Mouse (Mus musculus) megakaryocyte, embryonic 14.5 days (primary cell): ENCODE results near the gene Olfr619. TPM values are rescaled to one million over a fixed set of nuclear protein-coding genes. Genes with fewer than 3 reads are reported as not detected.

Experiments used
- H3K27me3 ChIP-seq: replicated peaks from 2 replicates; pipeline ENCODE3; 2012; ENCODE audit warnings: inconsistent platforms
- H3K36me3 ChIP-seq: replicated peaks from 2 replicates; pipeline ENCODE3; 2012; ENCODE audit warnings: low read length, inconsistent platforms, mixed read lengths
- H3K4me1 ChIP-seq: 2 replicates; pipeline ENCODE4 v1.6.1; 2012; ENCODE audit warnings: inconsistent platforms
- H3K4me3 ChIP-seq: replicated peaks from 2 replicates; pipeline ENCODE3; 2012; ENCODE audit warnings: moderate library complexity, mild to moderate bottlenecking, inconsistent platforms
- H3K9me3 ChIP-seq: 2 replicates; pipeline ENCODE4 v1.6.1; 2012; ENCODE audit warnings: inconsistent platforms
- FLI1 ChIP-seq: IDR thresholded peaks from 2 replicates; pipeline ENCODE4 v1.6.1; 2012; ENCODE audit warnings: low read length, inconsistent platforms, mixed read lengths
- GATA1 ChIP-seq: IDR thresholded peaks from 3 replicates; pipeline ENCODE4 v1.6.1; 2012; ENCODE audit warnings: mixed read lengths, low read length, inconsistent platforms, borderline replicate concordance
- polyA plus RNA-seq: library from polyadenylated mRNA; stranded (reverse); fragments of >175 nt; gene quantifications from 2 replicates; pipeline ENCODE4 v1.2.3, GENCODE M21; 2012; ENCODE audit warnings: low replicate concordance; ENCODE audit not compliant: insufficient read depth

The Olfr619 gene
- not detected in 2 replicates for polyA plus RNA-seq

DNA sequence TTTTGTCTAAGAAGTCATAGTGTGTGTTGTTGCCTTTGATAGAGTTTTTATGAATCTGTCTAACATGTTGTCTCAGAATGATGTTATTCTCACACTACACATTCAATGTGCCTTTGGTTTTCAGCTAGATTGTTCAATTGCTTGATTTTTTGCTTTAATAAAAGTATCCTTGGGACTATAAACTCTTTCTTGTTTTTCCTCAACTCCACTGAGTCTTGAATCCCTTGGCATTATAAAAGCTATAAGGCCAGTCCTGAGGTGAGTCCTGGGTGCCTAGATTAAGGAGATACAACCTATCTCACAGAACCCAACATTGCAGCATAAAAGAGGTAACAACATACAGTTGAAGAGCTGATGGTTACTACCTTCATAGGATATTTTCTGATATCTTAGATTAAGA is at the start of gene Olfr619:
Olfr619 (plus strand) TSS at position 301 of the 400 bp plus-strand sequence.
- Histone ChIP-seq H3K27me3 (no peaks in the 10 kb centered on the region), H3K36me3 (no peaks in the 10 kb centered on the region), H3K4me1 (no peaks in the 10 kb centered on the region), H3K4me3 (no peak within 1 kb of the TSS), H3K9me3 (no peaks in the 10 kb centered on the region)
- TF ChIP-seq FLI1 (no peak), GATA1 (no peak)

DNA sequence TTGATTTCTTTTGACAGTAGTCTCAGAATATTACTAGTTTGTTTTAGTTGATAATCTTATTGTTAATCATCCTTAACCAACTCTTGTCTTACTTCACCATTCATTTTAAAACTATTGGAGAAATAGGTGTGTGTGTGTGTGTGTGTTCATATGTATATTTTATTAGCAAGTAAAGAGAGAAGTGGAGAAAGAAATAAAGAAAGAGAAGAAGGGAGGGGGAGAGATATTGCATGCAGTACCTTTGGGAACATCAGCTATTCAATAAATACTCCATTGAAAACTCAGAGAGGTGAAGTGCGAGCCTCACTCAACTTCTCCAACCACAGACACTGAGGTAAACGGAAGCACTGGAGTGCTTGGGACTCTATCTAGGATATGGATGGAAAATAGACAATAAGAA is 44.6 kb upstream of the Olfr619 start, which contains the start of gene Olfr615:
Olfr615 (plus strand) TSS at position 301 of the 400 bp plus-strand sequence.
- TF ChIP-seq GATA1 (no peak), FLI1 (no peak)
- no peaks in the 10 kb centered on the region for H3K36me3 ChIP-seq
- H3K4me3 ChIP-seq = no peak within 1 kb of the TSS
- H3K9me3 ChIP-seq = no peaks in the 10 kb centered on the region
- H3K4me1 ChIP-seq = no peaks in the 10 kb centered on the region
- H3K27me3 ChIP-seq = no peaks in the 10 kb centered on the region

DNA sequence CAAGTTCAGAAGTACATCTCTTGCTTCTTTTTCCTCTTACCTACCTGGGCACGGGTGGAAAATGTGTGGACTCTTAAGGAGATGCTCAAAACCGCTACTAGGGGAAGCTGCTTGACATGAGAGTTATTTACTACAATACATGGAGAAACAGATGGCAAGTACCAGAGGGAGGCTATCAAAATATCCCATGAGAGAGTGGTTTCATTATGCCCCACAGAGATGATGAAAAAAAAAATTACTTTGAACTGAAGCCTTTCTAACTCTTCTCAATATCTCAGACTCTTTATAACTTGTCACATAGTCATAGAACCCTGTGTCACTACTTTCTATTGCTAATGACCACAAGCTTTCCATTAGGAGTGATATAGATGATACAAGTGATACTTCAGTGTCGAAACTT is 31.3 kb upstream of the Olfr619 start, which contains the start of gene Olfr616:
Olfr616 (minus strand) TSS at position 101 of the 400 bp plus-strand sequence.
- Histone ChIP-seq H3K36me3 (no peaks in the 10 kb centered on the region), H3K4me3 (no peak within 1 kb of the TSS), H3K4me1 (no peaks in the 10 kb centered on the region), H3K9me3 (no peaks in the 10 kb centered on the region), H3K27me3 (no peaks in the 10 kb centered on the region)
- no peak for TF ChIP-seq GATA1
- no peak for TF ChIP-seq FLI1

DNA sequence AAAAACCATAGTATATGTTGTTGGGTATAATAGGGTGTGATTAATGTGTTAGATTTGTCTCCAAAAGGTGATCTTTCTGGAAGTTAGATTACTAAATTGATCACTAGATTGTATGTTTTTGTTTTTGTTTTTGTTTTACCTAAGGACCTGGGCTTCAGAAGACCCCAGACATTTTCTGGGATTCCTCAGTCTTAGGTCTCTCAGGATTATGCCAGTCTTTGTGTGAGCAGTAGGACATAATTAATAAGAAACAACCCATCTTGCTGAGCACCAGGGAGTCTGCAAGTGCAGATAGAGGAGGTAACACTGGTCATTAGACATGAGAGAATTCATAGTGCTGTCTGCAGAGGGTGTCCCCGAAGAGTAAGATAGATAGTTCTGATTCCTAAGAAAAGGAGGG is 27.6 kb upstream of the Olfr619 start, which contains the start of gene Olfr617:
Olfr617 (plus strand) TSS at position 301 of the 400 bp plus-strand sequence.
- Histone ChIP-seq H3K27me3 (no peaks in the 10 kb centered on the region), H3K9me3 (no peaks in the 10 kb centered on the region)
- no peak for TF ChIP-seq FLI1
- no peak for TF ChIP-seq GATA1

DNA sequence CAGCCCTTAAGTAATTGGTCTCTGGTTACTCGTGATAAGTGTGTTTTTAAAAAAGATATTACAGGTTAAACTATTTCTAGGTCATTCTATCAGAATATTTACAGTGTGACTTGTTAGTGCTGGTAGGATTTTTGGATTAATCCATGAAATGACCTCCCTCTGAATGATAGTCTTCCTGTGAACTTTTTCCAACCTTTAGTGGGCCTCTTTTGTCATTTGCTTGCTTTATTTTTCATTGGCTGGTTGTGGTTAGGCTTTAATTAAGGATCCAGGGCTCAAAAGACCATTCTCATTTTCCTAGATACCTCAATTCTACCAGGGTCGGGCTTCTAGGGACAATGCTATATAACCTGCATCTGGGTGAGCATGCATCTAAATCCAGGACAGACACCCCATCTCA is 10.6 kb upstream of the Olfr619 start, which contains the start of gene Olfr618:
Olfr618 (plus strand) TSS at position 301 of the 400 bp plus-strand sequence.
- Histone ChIP-seq H3K36me3 (no peaks in the 10 kb centered on the region), H3K27me3 (no peaks in the 10 kb centered on the region), H3K4me3 (no peak within 1 kb of the TSS), H3K9me3 (no peaks in the 10 kb centered on the region), H3K4me1 (no peaks in the 10 kb centered on the region)
- TF ChIP-seq FLI1 = no peak
- no peak for TF ChIP-seq GATA1

More for the DNA sequence above, 27.6 kb upstream of the Olfr619 start, which contains the start of gene Olfr617:
- Histone ChIP-seq H3K4me3 (no peak within 1 kb of the TSS), H3K36me3 (no peaks in the 10 kb centered on the region), H3K4me1 (no peaks in the 10 kb centered on the region)

DNA sequence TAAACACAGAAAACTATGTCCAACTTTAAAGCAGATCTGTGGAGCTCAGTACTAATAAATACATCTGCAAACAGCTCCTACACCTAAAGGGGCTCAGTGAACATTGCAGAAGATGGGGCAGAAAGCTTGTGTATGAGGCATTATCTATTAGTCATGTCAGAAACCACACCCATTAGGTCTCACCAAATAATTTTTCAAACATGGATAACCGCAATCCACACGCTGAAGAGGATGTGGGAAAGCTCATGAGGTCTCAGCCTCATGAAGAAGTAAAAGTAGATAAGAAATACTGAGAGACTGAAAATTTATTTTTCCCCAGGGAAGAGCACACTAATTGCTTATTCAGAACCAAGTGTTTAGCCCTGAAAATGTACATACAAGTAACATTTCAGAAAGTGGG is 7.0 kb downstream of the Olfr619 start:
- Histone ChIP-seq H3K36me3 (no peaks in the 10 kb centered on the region), H3K27me3 (no peaks in the 10 kb centered on the region), H3K4me1 (peaks cover 4% of the 10 kb centered on the region; the same call in 1 of the 2 replicates), H3K4me3 (no peak overlapping the region), H3K9me3 (no peaks in the 10 kb centered on the region)
- TF ChIP-seq FLI1 (no peak), GATA1 (no peak)

DNA sequence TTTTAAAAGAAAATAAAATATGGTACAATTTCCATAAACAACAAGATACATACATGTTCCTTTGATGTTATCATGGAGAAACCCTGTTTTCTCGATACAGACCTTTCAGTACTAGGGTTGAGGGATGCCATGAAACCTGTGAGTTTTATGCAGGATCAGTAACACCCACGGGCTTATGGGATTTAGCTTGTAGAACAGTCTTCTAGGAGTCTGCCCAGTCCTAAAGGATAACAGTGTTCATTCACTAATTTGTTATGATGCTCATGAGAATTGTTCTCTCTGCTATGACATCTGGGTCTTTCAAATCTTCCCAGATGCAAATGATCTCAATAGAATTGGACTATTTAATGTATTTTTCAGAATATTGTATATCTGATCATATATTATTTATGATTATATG is 12.1 kb downstream of the Olfr619 start, which contains the start of gene Olfr620:
Olfr620 (minus strand) TSS at position 101 of the 400 bp plus-strand sequence.
- Histone ChIP-seq H3K36me3 (no peaks in the 10 kb centered on the region), H3K9me3 (no peaks in the 10 kb centered on the region), H3K4me1 (peaks cover 1% of the 10 kb centered on the region; the same call in 1 of the 2 replicates), H3K27me3 (no peaks in the 10 kb centered on the region), H3K4me3 (no peak within 1 kb of the TSS)
- TF ChIP-seq GATA1 (no peak), FLI1 (no peak)

DNA sequence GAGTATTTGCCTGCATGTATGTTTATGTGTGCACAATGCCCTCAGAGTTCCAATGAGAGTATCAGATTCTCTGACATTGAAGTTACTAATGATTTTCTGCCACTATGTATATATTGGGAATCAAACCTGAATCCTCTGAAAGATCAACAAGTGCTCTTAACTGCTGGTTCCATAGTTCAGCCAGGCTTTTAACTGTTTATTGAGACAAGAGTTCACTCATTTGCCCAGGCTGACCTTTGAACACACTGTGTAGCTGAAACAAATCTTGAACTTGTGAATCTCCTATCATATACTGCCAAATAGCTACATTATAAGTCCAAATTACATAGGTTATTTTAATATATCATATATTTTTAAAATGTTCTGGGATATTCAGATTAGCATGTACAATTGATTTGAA is 36.4 kb downstream of the Olfr619 start:
- H3K4me3 ChIP-seq = no peak overlapping the region
- no peaks in the 10 kb centered on the region for H3K27me3 ChIP-seq
- no peaks in the 10 kb centered on the region for H3K9me3 ChIP-seq
- no peaks in the 10 kb centered on the region for H3K4me1 ChIP-seq
- TF ChIP-seq FLI1 = no peak
- no peak for TF ChIP-seq GATA1
- H3K36me3 ChIP-seq = no peaks in the 10 kb centered on the region

DNA sequence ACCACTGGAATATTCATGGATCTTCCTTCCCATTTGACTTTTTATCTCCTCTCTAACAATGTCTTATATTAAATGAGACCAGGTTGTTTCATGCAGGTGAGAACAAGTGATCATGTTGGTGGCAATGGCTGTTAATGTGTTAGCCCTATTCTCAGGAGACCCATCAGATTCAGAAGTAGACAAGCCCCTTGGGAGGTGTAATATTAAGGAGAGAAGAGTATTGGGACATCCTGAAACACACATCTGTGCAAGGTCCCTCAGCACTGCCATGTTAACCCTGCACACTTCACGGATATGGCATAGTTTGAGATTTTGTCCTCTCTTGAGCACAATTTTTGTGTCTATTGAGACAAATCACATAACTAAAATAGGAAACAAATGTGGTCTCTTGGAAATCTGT is 42.2 kb downstream of the Olfr619 start, which contains the start of gene Olfr622:
Olfr622 (minus strand) TSS at position 101 of the 400 bp plus-strand sequence.
- Histone ChIP-seq H3K9me3 (no peaks in the 10 kb centered on the region), H3K27me3 (no peaks in the 10 kb centered on the region), H3K36me3 (no peaks in the 10 kb centered on the region), H3K4me1 (no peaks in the 10 kb centered on the region), H3K4me3 (no peak within 1 kb of the TSS)
- TF ChIP-seq FLI1 (no peak), GATA1 (no peak)

DNA sequence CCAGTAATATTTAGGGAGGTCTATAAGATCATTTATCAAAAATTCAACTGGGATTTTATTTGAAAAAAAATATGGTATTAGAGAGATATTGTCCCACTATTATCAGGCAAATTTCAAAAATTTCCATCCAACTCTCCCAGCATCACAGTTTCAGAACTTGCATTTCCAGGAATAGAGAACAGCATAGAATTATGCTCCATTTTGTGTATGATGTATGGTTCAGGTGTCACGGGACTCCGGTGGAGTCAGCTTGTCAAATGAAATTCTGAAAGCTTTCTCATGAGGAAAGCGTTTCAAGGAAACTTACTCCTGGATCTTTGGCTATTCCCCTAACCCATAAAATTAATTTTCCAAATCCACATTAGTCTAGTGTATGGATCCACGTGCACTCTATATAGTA is 43.7 kb downstream of the Olfr619 start:
- Histone ChIP-seq H3K4me1 (no peaks in the 10 kb centered on the region), H3K36me3 (no peaks in the 10 kb centered on the region), H3K9me3 (no peaks in the 10 kb centered on the region), H3K4me3 (no peak overlapping the region), H3K27me3 (no peaks in the 10 kb centered on the region)
- TF ChIP-seq GATA1 (no peak), FLI1 (no peak)

Other genes starting within 250 kb of the Olfr619 start
- gene Olfr601, start 237.9 kb upstream of the Olfr619 start, polyA plus RNA-seq = not detected in 2 replicates
- not detected in 2 replicates for gene Olfr603, start 214.4 kb upstream of the Olfr619 start, polyA plus RNA-seq
- not detected in 2 replicates for gene Usp17lc, start 185.5 kb upstream of the Olfr619 start, polyA plus RNA-seq
- not detected in 2 replicates for gene Olfr605, start 155.1 kb upstream of the Olfr619 start, polyA plus RNA-seq
- not detected in 2 replicates for gene Olfr606, start 151.5 kb upstream of the Olfr619 start, polyA plus RNA-seq
- not detected in 2 replicates for gene Olfr607, start 136.4 kb upstream of the Olfr619 start, polyA plus RNA-seq
- gene Olfr608, start 130.7 kb upstream of the Olfr619 start, polyA plus RNA-seq = not detected in 2 replicates
- not detected in 2 replicates for gene Olfr609, start 102.5 kb upstream of the Olfr619 start, polyA plus RNA-seq
- not detected in 2 replicates for gene Olfr610, start 88.5 kb upstream of the Olfr619 start, polyA plus RNA-seq
- gene Olfr611, start 79.7 kb upstream of the Olfr619 start, polyA plus RNA-seq = not detected in 2 replicates
- gene Olfr612, start 57.9 kb upstream of the Olfr619 start, polyA plus RNA-seq = not detected in 2 replicates
- not detected in 2 replicates for gene Olfr613, start 52.5 kb upstream of the Olfr619 start, polyA plus RNA-seq
- gene Olfr615, start 44.5 kb upstream of the Olfr619 start, polyA plus RNA-seq = not detected in 2 replicates
- not detected in 2 replicates for gene Olfr616, start 31.4 kb upstream of the Olfr619 start, polyA plus RNA-seq
- gene Olfr617, start 27.5 kb upstream of the Olfr619 start, polyA plus RNA-seq = not detected in 2 replicates
- gene Olfr618, start 10.5 kb upstream of the Olfr619 start, polyA plus RNA-seq = not detected in 2 replicates
- not detected in 2 replicates for gene Olfr620, start 12.0 kb downstream of the Olfr619 start, polyA plus RNA-seq
- gene Olfr622, start 42.1 kb downstream of the Olfr619 start, polyA plus RNA-seq = not detected in 2 replicates
- 0.41 TPM in 1 of 2 replicates, not detected in the other for gene Olfr623, start 63.1 kb downstream of the Olfr619 start, polyA plus RNA-seq
- gene Olfr624, start 70.6 kb downstream of the Olfr619 start, polyA plus RNA-seq = not detected in 2 replicates
- gene Olfr625-ps1, start 82.1 kb downstream of the Olfr619 start, polyA plus RNA-seq = not detected in 2 replicates
- not detected in 2 replicates for gene Olfr243, start 114.1 kb downstream of the Olfr619 start, polyA plus RNA-seq
- not detected in 2 replicates for gene Olfr628, start 129.8 kb downstream of the Olfr619 start, polyA plus RNA-seq
- not detected in 2 replicates for gene Olfr629, start 144.4 kb downstream of the Olfr619 start, polyA plus RNA-seq
- not detected in 2 replicates for gene Olfr630, start 156.8 kb downstream of the Olfr619 start, polyA plus RNA-seq
- not detected in 2 replicates for gene Olfr69, start 171.0 kb downstream of the Olfr619 start, polyA plus RNA-seq
- gene Olfr68, start 179.1 kb downstream of the Olfr619 start, polyA plus RNA-seq = not detected in 2 replicates
- not detected in 2 replicates for gene Olfr67, start 191.2 kb downstream of the Olfr619 start, polyA plus RNA-seq
- gene Hbb-bt, start 213.4 kb downstream of the Olfr619 start, polyA plus RNA-seq = 492 and 1,761 TPM in 2 replicates
- gene Hbb-bs, start 227.5 kb downstream of the Olfr619 start, polyA plus RNA-seq = 423 and 663 TPM in 2 replicates
- not detected in 2 replicates for gene Hbb-bh2, start 239.9 kb downstream of the Olfr619 start, polyA plus RNA-seq
- not detected in 2 replicates for gene Hbb-bh1, start 242.6 kb downstream of the Olfr619 start, polyA plus RNA-seq